Mouse (Mus musculus) CH12.LX (cell line): ENCODE results near the gene Gtf3c1.

Experiments
- CTCF ChIP-seq, 2 experiments: IDR thresholded peaks in 1 of 2; conservative IDR thresholded peaks in 1 of 2; 2 replicates each; pipeline ENCODE4 v1.5.1; 2011 to 2012; ENCODE audit warnings: low read depth in 2 of 2, low read length in 2 of 2, improper control_type of control experiment in 1 of 2, inconsistent platforms in 1 of 2, mild to moderate bottlenecking in 1 of 2, moderate library complexity in 1 of 2
- POLR2A ChIP-seq: IDR thresholded peaks from 2 replicates; pipeline ENCODE4 v1.6.1; 2011; ENCODE audit warnings: low read depth, mild to moderate bottlenecking, improper control_type of control experiment, low read length
- POLR2AphosphoS2 ChIP-seq: IDR thresholded peaks from 2 replicates; pipeline ENCODE4 v1.6.1; 2011; ENCODE audit warnings: low read depth, low read length, improper control_type of control experiment

DNA sequence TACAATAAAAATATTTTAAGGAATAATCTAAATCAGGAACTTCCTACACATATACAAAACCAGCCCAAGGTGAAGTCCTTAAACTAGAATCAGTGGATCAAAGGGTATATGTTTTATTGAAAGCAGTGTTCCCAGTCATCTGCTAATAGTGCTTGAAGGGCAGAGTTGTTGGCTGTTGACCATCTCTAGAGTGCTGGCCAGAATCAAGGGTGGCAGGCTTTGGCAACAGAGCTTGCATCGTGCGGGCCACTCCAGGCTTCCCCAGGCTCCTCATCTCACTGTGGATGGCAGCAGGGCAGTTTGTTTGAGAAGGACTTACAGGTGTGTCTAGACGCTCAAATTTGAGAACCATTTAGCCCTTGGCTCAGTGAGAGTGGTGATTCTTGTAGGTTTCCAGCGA lies 26.2 kb upstream of the Gtf3c1 start:
- TF ChIP-seq POLR2AphosphoS2 (no peak), POLR2A (no peak), CTCF (conservative IDR thresholded peaks at IDR 0.05 in 1 of 2, IDR thresholded peaks at IDR 0.05 in 1 of 2; ENCODE audit: low read depth in 2 of 2, low read length in 2 of 2) (no peak)
